Mouse (Mus musculus) macrophage (primary cell): ENCODE measurements at regions not wholly inside any gene's neighbourhood (a gene's known extent, or its start where the extent isn't known, plus 50 kb on each side); places are given as distances from the start of the nearest gene placed in this dataset.

Experiments used
- H3K27ac ChIP-seq: fragments of 350-480 bp; formaldehyde crosslinking; 2 replicates; pipeline ENCODE4 v1.9.0; 2021
- H3K36me3 ChIP-seq: fragments of 350-480 bp; formaldehyde crosslinking; 2 replicates; pipeline ENCODE4 v1.9.0; 2021; ENCODE audit errors: inconsistent target
- H3K4me3 ChIP-seq: fragments of 350-480 bp; formaldehyde crosslinking; 2 replicates; pipeline ENCODE4 v1.9.0; 2021; ENCODE audit errors: inconsistent target
- H3K79me2 ChIP-seq: fragments of 350-480 bp; formaldehyde crosslinking; 2 replicates; pipeline ENCODE4 v1.9.0; 2021; ENCODE audit errors: inconsistent target
- WGBS: methylation state at CpG from one replicate; pipeline ENCODE4 v1.1.7; 2026; ENCODE audit warnings: inconsistent platforms; ENCODE audit not compliant: missing documents; 5-methylcytosine and 5-hydroxymethylcytosine counted together

DNA sequence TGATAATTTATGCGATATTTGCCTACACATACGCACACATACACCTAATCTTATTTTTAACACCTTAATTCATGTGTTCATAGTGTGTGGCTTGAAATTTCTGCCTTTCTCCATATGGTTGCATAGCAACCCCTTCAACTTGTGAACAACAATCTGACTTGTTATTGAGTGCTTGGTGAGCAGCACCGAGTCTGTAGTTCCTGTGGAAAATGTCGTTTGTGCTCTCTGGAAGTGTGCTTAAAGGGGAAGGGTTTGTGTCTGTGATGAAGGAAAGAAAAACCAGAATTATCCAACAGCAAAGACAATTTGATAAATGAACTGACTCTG lies 85.7 kb upstream of the Mettl25 start:
- H3K36me3 ChIP-seq = no peaks in the 10 kb centered on the region
- H3K27ac ChIP-seq = no peak overlapping the region
- WGBS = 64% methylated on average over 4 of the region's 4 CpGs

GRCm38 (mm10) chr10:105926229-105926911 lies 85.2 kb upstream of the Mettl25 start:
- WGBS = 90% methylated on average over 5 of the region's 5 CpGs
- H3K79me2 ChIP-seq = no peaks in the 10 kb centered on the region
- no peak overlapping the region for H3K27ac ChIP-seq

More for the DNA sequence above, 85.7 kb upstream of the Mettl25 start:
- Histone ChIP-seq H3K79me2 (no peaks in the 10 kb centered on the region), H3K4me3 (no peak overlapping the region)

GRCm38 (mm10) chr10:105899677-105900076 lies 58.5 kb upstream of the Mettl25 start:
- Histone ChIP-seq H3K79me2 (no peaks in the 10 kb centered on the region), H3K27ac (no peak overlapping the region), H3K36me3 (no peaks in the 10 kb centered on the region), H3K4me3 (no peak overlapping the region)
- 93% methylated on average over 1 of the region's 1 CpGs for whole genome bisulfite sequencing

More at GRCm38 (mm10) chr10:105926229-105926911, 85.2 kb upstream of the Mettl25 start:
- Histone ChIP-seq H3K36me3 (no peaks in the 10 kb centered on the region), H3K4me3 (no peak overlapping the region)

- 89% methylated on average over 4 of the region's 4 CpGs for WGBS
- H3K27ac ChIP-seq = no peak overlapping the region
- no peak overlapping the region for H3K4me3 ChIP-seq
- H3K36me3 ChIP-seq = no peaks in the 10 kb centered on the region
- H3K79me2 ChIP-seq = no peaks in the 10 kb centered on the region
These were observed 58.0 kb upstream of the Mettl25 start for GRCm38 (mm10) chr10:105899225-105899624.
